Mouse (Mus musculus) small intestine, adult 2 months (tissue): ENCODE measurements around the gene Recql5. TPM values are rescaled to one million over a fixed set of nuclear protein-coding genes. Genes with fewer than 3 reads are reported as not detected.

Experiments
- H3K27ac ChIP-seq: fragments of 200-500 bp; 2 replicates; pipeline ENCODE4 v1.5.1; 2012; ENCODE audit warnings: low read depth, low read length, control low read depth, inconsistent platforms; ENCODE audit not compliant: insufficient read depth
- H3K27me3 ChIP-seq: fragments of 200-500 bp; 2 replicates; pipeline ENCODE4 v1.6.1; 2012; ENCODE audit warnings: mild to moderate bottlenecking, moderate library complexity, low read length, inconsistent platforms; ENCODE audit not compliant: control insufficient read depth, insufficient read depth
- H3K36me3 ChIP-seq: fragments of 200-500 bp; 2 replicates; pipeline ENCODE4 v1.6.1; 2012; ENCODE audit warnings: mild to moderate bottlenecking, low read length, control low read depth, inconsistent platforms; ENCODE audit not compliant: control insufficient read depth, insufficient read depth
- H3K4me1 ChIP-seq: fragments of 200-500 bp; 2 replicates; pipeline ENCODE4 v1.6.1; 2012; ENCODE audit warnings: low read length, inconsistent platforms, mixed read lengths; ENCODE audit not compliant: control insufficient read depth, insufficient read depth, insufficient read length
- H3K4me3 ChIP-seq: fragments of 200-500 bp; 2 replicates; pipeline ENCODE4 v1.5.1; 2012; ENCODE audit warnings: low read depth, mild to moderate bottlenecking, control low read depth, inconsistent platforms, low read length, moderate library complexity
- CTCF ChIP-seq: fragments of 200-500 bp; IDR thresholded peaks from 2 replicates; pipeline ENCODE4 v1.5.1; 2012; ENCODE audit warnings: low read depth, mild to moderate bottlenecking, control low read depth, inconsistent platforms, low read length, moderate library complexity, mixed read lengths; ENCODE audit not compliant: insufficient replicate concordance, insufficient read length; ENCODE audit errors: extremely low read depth
- POLR2A ChIP-seq: fragments of 200-500 bp; IDR thresholded peaks from 2 replicates; pipeline ENCODE4 v1.6.1; 2012; ENCODE audit warnings: low read depth, mild to moderate bottlenecking, control low read depth, inconsistent platforms, low read length, moderate library complexity
- WGBS: fragments of 180-500 bp; shearing (Covaris S2); methylation state at CpG from one replicate; pipeline ENCODE4 v1.1.7; 2018; 5-methylcytosine and 5-hydroxymethylcytosine counted together
- polyA plus RNA-seq: library from polyadenylated mRNA; depleted of rRNA; stranded (reverse); fragments of >200 nt; gene quantifications from 2 replicates; pipeline ENCODE4 v1.2.3, GENCODE M21; 2012; rRNA removed

The Recql5 gene
- polyA plus RNA-seq, 1 experiment, result 9.2 TPM

GRCm38 (mm10) chr11:115845819-115846218 is 87.5 kb downstream of the Recql5 start:
- TF ChIP-seq POLR2A (no peak), CTCF (no peak)
- Histone ChIP-seq H3K36me3 (peaks cover 67% of the 10 kb centered on the region), H3K27me3 (no peaks in the 10 kb centered on the region), H3K4me3 (no peak overlapping the region), H3K27ac (no peak overlapping the region), H3K4me1 (peaks cover 24% of the 10 kb centered on the region)
- 97% methylated on average over 2 of the region's 2 CpGs for WGBS

GRCm38 (mm10) chr11:115844240-115844639 is 89.0 kb downstream of the Recql5 start:
- TF ChIP-seq POLR2A, result no peak
- no peak for TF ChIP-seq CTCF
- Histone ChIP-seq H3K36me3 (peaks cover 52% of the 10 kb centered on the region), H3K27me3 (no peaks in the 10 kb centered on the region), H3K27ac (peak overlapping the region; percentile 43), H3K4me3 (no peak overlapping the region), H3K4me1 (peaks cover 36% of the 10 kb centered on the region)
- 31% methylated on average over 8 of the region's 8 CpGs for WGBS

GRCm38 (mm10) chr11:115843891-115844239 is 89.4 kb downstream of the Recql5 start:
- Histone ChIP-seq H3K36me3 (peaks cover 50% of the 10 kb centered on the region), H3K4me3 (no peak overlapping the region), H3K27me3 (no peaks in the 10 kb centered on the region), H3K4me1 (peaks cover 39% of the 10 kb centered on the region), H3K27ac (peak overlapping the region; percentile 43)
- no peak for TF ChIP-seq POLR2A
- no peak for TF ChIP-seq CTCF
- WGBS, result 32% methylated on average over 5 of the region's 5 CpGs

- H3K36me3 ChIP-seq, result peaks cover 45% of the 10 kb centered on the region
- H3K4me3 ChIP-seq, result no peak overlapping the region
- H3K4me1 ChIP-seq, result peaks cover 44% of the 10 kb centered on the region
- 47% methylated on average over 14 of the region's 14 CpGs for WGBS
- H3K27ac ChIP-seq, result peak overlapping the region; percentile 41
- no peaks in the 10 kb centered on the region for H3K27me3 ChIP-seq
- TF ChIP-seq POLR2A (no peak), CTCF (no peak)
Observed at GRCm38 (mm10) chr11:115843141-115843890, 90.0 kb downstream of the Recql5 start.

Other genes with a start within 250 kb of the Recql5 start
- gene Grb2, start 224.9 kb downstream of the Recql5 start, polyA plus RNA-seq, result 13.0 and 34.8 TPM in 2 replicates
- gene Tmem94, start 168.0 kb downstream of the Recql5 start, polyA plus RNA-seq, result 48.2 and 132 TPM in 2 replicates
- 26.1 and 52.6 TPM in 2 replicates for gene Caskin2, start 119.8 kb downstream of the Recql5 start, polyA plus RNA-seq
- gene Tsen54, start 118.8 kb downstream of the Recql5 start, polyA plus RNA-seq, result 24.3 and 40.8 TPM in 2 replicates
- gene Llgl2, start 109.4 kb downstream of the Recql5 start, polyA plus RNA-seq, result 140 and 268 TPM in 2 replicates
- 539 and 1,655 TPM in 2 replicates for gene Myo15b, start 75.1 kb downstream of the Recql5 start, polyA plus RNA-seq
- gene Smim5, start 33.5 kb downstream of the Recql5 start, polyA plus RNA-seq, result 0.72 and 2.2 TPM in 2 replicates
- 8.8 and 9.7 TPM in 2 replicates for gene Smim6, start 21.5 kb downstream of the Recql5 start, polyA plus RNA-seq
- 15.2 and 27.1 TPM in 2 replicates for gene Sap30bp, start 195 bp downstream of the Recql5 start, polyA plus RNA-seq
- gene Itgb4, start 41.2 kb upstream of the Recql5 start, polyA plus RNA-seq, result 53.2 and 133 TPM in 2 replicates
- gene Galk1, start 79.2 kb upstream of the Recql5 start, polyA plus RNA-seq, result 39.5 and 53.3 TPM in 2 replicates
- 48.6 and 118 TPM in 2 replicates for gene H3f3b, start 94.5 kb upstream of the Recql5 start, polyA plus RNA-seq
- gene Unk, start 96.8 kb upstream of the Recql5 start, polyA plus RNA-seq, result 10.4 and 21.5 TPM in 2 replicates
- 5.8 and 7.1 TPM in 2 replicates for gene Unc13d, start 144.5 kb upstream of the Recql5 start, polyA plus RNA-seq
- gene Wbp2, start 153.5 kb upstream of the Recql5 start, polyA plus RNA-seq, result 139 and 334 TPM in 2 replicates
- 28.3 and 28.5 TPM in 2 replicates for gene Trim47, start 193.7 kb upstream of the Recql5 start, polyA plus RNA-seq
- 11.9 and 13.3 TPM in 2 replicates for gene Trim65, start 197.7 kb upstream of the Recql5 start, polyA plus RNA-seq
- 36.4 and 40.1 TPM in 2 replicates for gene Mrpl38, start 205.4 kb upstream of the Recql5 start, polyA plus RNA-seq
- gene Fbf1, start 234.7 kb upstream of the Recql5 start, polyA plus RNA-seq, result 5.0 and 6.5 TPM in 2 replicates